Mouse (Mus musculus) frontal cortex, adult 2 months (tissue): Measurements from ENCODE around the gene Bahcc1. TPM values are rescaled to one million over a fixed set of nuclear protein-coding genes. Genes with fewer than 3 reads are reported as not detected.

Experiments used
- DNase-seq, 2 experiments: peaks; one replicate each; pipeline ENCODE4 v3.0.0; 2022; ENCODE audit warnings: low spot score in 1 of 2; ENCODE audit errors: extremely low spot score in 1 of 2
- polyA plus RNA-seq: library from polyadenylated mRNA; depleted of rRNA; stranded (reverse); fragments of >200 nt; gene quantifications from 2 replicates; pipeline ENCODE4 v1.2.3, GENCODE M21; 2012

The Bahcc1 gene
- polyA plus RNA-seq, 1 experiment: 16.9 TPM

DNA sequence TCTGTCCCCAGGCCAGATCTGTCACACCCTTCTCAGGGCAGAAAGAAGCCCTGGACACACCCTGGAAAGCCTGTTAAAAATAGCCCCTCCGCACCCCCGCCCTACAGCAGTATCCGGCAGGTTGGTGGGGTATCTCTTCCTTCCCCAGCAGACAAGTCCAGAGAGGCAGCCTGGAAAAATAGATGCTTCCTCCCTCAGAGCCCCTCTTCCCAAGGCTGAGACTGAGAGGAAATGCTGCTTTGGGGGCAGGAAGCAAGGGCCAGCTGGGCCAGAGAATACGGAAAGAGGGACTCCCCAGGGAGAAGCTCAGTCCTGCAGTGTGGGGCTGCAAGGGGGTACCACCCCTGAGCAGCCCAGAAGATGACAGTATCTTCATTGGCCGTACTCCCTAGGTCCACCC is 50.8 kb downstream of the Bahcc1 start:
- no peak for DNase-seq

DNA sequence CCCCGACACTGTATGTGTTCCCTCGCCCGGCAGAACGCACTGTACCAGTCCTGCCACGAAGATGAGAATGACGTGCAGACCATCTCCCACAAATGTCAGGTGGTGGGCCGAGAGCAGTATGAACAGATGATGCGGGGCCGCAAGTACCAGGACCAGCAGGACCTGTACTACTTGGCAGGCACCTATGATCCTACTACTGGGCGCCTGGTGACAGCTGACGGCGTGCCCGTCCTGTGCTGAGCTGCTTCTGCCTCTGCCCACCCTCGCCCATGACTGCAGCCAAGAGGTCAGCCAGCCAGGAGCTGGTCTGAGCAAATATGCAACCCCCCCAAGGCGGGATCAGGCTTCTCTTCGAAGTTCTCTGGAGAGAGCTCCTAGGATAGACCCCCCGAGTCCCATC is 56.9 kb downstream of the Bahcc1 start:
- DNase-seq: no peak

DNA sequence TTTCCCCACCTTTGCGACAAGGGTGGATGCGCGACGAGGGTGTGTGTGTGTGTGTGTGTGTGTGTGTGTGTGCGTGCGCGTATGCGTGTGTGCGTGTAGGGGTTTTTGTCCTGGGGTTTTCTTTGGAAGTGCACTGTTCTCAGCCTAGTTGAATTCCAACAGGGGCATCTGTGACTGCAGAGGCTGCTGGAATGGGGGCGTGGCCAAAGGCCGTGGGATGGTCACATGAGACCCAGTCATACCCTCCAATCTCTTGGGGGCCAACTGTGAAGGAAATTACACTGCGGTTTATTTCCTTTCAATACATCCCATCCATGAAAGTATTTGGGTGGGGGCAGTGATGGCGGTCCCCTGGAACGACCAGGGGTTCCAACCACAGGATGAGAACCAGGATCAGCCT is 57.5 kb downstream of the Bahcc1 start:
- no peak for DNase-seq

DNA sequence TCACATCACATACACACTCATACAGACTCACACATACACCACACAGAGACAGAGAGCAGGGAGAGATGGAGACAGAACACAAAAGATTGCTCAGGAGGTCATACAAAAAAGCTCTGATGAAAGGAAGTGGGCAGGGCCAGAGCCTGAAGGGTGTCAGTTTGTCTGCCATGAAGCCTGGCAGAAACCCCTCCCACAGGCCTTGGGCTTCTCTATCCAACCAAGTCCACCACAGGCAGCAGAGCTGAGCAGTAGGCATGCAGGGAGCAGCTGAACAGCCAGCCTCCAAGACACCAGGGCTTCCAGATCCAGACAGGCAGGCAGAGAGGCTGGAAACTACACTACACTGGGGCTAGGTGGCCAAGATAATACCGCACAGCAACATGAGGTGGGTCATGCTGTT is 61.0 kb downstream of the Bahcc1 start:
- no peak for DNase-seq

DNA sequence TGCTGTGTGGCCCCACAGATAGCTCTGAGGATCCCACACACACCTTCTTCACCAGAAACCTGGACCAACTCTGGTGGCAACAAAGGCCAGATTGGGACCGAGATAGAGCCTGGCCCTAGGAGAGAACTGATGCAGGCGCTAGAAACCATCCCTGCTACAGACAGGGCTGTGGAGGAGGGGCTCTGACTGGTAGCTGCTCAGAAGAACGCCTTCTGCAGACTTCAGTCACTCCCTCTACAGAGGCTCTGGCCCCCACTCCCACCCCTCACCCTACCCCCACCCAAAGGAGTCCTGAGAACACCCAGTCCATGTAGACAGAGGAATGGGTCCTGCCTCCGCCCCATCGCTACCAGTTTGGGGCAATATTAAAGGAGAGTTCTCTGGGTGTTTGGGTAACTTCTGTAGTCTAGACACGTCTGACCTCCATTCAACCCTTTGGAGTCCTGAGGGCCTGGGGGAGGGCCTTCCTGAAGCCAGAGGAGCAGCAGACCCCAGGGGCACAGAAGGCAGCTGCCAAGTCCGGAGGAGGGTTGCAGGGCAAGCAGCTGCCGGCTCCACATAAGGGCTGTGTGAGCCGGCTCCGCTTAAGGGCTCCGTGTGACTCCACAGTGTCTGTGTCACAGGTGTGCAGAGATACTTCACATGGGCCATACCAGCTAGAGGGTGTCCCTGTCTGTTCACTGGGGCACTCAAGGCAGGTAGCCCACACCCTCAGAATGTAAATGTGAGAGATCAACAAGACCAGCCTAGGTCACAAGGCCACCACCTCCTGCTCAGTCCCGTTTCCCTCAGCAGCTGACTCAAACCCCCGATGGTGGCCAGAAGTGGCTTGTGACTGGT is 63.8 kb downstream of the Bahcc1 start:
- DNase-seq: no peak

DNA sequence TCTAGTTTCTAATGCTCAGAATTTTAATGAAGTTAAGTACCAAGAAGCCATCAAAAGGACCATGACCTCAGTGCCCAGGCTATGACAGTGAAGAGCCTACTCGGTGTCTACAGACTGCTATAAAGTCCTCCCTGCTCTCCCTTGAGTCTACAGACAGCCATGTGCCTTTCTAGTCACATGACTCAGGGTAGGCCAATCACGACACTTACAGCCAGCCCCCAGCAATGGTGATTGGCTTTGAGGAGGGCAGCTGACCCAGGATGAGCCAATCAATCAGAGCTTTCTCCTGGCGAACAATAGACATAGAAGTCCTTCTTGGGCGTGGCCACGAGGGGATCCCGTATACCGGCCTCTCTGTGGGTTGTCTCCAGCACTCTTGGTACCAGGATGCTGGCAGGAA is 65.0 kb downstream of the Bahcc1 start:
- DNase-seq: no peak

DNA sequence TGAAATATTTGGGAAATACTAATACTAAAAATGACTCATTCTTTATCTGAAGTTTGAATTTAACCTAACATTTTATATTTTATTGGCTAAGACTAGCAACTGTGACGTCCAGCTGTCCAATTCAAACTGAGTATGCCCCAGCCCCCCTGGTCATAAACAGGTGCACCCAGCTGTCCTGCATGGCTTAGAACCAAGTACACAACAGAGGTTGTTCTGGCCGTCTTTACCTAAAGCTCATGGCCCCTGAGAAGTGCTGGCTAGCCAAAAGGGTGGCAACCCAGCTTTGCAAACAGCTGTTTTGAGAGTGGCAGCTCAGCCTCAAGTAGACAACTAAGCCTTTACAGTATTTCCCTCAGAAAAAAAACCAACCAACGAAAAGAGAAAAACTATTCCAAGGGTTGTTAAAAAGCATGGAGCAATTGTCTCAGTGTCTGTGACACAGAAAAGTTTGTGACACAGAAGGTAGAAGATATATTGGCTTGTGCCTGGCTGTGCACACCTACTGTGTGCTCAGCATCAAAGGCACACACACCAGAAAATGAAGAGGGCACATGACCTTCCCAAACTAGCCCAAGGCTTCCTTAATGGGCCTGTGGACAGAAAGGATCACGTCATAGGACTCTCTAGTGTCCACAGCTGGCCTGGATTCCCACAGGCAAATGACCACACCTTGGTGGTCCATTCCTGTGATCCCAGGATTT is 65.8 kb downstream of the Bahcc1 start:
- no peak for DNase-seq

DNA sequence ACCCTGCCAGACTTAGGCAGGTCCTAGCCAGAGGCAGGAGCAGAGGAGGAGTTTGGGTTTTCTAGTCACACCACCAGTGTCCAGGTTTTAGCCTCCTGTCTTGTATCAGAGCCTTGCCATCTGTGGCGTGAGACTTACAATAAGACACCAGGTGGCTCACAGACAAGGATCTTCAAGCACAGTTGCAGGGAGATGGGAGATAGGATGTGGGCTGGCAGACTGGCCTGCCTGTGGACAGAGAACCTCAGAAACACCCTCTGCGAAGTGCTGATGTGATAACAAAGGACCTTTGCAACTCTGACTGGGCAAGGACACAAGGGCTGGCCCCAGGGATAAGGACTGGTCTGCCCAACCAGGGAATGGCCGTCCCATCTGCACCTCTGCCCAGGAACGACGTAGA is 66.7 kb downstream of the Bahcc1 start:
- no peak for DNase-seq

DNA sequence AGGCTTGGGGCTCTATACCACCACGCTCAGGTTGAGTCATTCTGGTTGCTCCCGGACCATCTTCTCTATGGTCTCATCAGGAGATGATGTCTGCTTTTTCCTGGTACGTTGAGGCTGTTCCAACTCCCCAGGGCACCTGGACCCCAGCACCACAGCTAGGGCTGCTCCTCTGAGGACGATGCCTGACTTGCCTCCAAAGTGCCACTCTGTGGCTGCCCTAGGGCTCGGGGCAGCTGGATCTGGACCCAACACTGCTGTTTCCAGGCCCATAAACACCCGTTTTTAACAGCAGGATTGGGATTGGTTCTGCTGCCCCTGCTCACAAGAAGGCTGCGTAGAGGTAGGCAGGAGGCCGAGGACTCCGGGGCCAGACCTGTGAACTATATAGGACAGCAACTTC is 70.4 kb downstream of the Bahcc1 start:
- no peak for DNase-seq

DNA sequence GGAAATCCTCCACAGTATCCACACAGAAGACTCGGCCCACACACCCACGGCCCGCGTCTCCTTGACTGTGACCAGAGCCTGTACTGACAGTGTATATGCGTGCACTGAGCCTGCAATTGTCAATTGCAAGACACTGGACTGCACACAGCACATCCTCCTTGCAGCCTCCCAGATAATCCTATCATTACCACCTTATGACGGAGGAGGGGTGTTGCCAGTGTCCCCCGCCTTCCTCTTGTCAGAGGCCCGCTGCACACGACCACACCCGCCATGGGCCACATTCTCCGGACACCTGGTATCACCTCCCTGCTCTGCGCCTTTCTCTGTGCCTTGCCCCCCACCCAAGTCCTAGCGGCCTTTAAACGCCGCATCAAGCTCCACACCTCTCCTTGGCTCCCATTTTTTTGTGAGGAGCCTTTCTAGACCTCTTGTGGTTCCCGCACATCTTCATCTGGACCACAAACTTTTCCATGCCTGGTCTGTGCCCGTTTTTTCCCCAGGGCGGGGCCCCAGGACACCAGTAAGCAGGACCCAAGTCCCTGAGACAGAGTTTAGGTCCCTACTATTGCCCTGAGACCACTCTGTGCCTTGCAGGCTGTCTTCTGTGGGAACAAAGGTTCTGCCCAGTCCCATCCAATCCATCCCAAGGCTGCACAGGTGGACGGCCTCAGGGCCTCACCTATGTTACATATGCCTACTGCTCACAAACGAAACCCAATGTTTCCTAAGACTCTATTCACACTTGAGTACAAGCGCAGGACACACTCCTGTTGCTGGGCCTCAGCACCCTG is 71.0 kb downstream of the Bahcc1 start:
- DNase-seq: no peak

DNA sequence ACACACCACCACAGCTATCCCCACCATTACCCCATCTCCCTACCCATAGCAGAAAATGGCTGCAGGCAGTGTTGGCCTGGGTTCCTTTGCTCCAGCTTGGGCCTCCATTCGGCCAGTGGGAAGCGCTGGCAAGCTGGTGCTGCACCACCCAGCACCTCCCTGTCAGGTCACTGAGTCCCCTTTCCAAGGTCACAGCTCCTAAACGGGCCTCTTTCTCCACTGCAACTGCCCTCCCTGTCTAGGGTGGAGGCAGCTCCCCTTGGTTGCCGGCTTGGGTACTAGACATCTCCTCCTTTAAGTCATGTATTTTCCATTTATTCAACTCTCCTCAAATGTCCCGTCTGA is 71.6 kb downstream of the Bahcc1 start:
- DNase-seq: no peak

DNA sequence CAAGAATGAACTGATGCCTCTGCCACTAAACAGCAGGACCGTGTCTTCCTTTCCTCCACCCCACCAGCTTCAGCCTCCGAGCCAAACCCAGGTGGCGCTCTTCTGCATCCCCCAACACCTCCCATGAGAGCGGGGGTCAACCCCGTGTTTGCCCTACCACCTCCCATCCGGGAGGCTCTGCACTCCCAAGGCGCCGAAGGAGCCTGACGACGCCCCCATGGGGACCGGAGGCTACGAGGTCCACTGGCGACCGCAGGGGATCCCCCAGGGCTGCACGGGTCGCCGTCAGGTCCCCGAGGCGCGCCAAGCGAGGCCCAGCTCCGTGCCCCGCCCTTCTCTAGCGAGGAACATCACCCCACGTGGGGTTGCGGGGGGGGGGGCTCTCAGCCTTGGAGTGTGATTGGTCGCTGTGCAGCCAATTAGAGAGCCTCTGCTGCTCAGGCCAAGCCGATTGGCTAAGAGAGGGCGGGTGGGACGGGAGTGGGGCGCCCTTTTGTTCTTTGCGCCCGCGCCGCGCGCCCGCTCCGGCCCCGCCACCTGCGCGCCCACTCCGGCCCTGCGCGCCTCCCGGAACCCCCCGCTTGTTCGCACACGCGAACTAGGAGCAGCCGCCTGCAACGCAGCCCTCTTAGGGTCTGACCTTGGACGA is 72.3 kb downstream of the Bahcc1 start:
- DNase-seq: peak; percentile 58 to 81

DNA sequence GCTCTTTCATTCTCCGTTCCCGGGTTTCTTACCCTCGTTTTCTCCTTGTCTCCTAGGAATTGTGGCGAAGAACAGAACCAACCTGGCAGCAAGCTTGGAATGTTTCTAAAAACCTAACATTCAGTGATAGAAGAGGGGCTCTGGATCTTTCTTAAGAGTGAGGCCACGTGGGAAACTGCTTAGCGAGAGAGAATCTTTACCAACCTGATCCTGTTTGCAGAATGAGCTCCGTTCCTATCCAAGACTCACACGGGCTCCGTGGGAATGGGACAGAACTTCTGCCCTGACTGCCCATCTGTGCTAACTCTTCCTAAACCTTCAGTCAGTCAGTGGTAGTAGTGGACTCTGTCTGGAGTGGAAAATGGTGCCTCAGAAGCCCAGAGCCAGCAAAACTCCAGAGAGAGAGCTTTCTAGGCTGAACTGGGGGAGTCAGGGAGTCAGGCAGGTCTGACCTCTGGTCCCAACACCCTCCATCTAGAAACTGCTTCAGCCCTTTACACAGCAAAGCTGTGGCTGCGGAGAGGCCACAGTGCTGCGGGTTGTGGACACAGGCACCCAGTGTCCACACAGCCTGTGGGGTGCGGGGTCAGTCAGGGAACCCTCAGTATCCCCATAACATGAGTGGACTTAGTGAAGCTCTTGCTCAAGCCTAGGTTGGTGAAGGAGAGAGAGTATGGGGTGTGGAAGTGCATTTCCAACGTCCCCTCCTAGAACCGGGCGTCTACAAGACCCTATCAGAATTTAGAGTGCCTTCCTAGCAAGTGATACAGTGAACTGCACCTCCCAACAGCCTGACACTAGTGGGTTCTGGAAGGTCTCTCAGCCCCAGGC is 73.0 kb downstream of the Bahcc1 start:
- no peak for DNase-seq

DNA sequence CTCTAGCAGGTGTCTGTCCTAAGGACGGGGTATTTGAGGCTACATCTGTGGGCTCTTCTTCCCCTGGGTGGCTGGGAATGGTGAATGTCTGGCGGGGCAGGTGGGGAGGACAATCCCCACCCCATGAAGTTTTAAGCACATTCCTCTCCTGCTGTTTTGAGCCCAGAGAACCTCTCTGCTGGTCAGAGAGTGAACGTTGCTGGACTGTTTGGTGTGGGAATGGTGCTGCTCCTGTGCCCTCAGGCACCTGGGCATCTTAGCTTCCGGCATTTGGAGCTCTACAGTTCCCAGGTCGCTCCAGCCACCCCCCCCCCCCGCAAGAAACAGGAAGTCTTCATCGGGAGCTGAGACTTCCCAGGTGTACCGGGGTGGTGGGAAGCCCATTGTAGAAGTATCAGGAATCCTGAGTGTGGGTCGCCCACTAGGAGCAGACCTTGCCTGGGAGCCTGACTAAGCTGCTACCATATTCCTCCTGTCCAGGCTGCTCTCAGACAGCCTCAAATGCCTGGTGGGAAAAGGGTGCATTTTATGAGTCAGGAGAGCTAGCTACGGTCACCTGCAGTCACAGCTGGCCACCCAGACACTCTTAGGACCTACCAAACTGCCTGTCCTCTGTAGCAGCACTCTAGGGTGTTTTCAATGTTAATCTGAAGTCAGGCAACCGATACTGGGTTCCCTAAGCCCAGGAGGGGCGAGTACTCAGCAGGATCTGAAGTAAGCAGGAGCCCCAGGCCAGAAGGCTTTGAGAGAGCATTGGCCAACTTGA is 73.8 kb downstream of the Bahcc1 start:
- no peak for DNase-seq

DNA sequence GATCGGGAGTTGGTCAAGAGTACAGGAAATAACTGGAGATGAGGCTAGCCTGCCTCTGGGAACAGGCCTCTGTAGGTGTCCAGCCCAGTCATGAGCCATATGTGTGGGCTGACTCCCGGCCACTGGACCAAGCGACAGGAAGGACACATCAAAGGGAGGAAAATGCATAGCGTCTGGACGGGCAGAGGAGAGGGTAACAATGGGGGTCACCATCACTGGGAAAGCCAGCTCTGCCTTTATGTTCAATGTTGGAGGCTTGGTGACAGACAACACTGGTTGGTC is 74.3 kb downstream of the Bahcc1 start:
- no peak for DNase-seq

DNA sequence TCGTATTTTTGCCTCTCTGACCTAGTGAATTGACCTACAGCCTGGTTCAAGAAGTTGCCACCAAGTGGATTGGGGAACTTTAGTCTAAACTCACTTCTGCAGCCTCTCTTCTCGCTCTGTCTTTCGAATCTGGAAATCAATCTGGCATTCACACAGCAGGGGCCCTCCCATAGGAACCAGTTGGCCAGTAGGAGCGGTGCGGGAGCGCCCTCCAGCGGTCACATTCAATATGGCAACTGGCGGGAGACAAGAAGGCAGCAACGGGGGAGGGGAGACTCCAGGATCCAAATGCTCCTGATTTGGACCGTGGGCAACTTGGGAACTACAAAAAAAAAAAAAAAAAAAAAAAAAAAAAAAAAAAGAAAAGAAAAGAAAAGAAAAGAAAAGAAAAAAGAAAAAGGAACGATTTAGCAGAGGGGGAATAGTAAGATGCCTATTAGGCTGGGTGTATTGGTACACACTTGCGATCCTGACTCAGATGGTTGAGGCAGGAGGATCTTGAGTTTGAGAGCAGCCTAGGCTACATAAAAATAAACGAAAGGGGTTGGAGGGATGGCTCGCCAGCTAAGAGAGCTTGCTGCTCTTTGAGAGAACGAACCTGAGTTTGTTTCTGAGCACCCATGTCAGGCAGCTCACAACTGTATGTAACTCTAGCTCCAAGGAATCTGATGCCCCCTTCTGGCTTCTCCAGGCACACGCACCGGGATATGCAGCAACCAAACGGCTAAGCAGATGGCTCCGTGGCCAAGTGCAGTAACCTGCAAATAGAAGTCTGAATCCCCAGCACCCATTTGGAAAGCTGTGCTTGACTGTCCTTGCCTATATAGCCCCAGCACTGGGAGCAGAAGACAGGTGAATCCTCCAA is 75.1 kb downstream of the Bahcc1 start:
- DNase-seq: peak; percentile 85 to 99

DNA sequence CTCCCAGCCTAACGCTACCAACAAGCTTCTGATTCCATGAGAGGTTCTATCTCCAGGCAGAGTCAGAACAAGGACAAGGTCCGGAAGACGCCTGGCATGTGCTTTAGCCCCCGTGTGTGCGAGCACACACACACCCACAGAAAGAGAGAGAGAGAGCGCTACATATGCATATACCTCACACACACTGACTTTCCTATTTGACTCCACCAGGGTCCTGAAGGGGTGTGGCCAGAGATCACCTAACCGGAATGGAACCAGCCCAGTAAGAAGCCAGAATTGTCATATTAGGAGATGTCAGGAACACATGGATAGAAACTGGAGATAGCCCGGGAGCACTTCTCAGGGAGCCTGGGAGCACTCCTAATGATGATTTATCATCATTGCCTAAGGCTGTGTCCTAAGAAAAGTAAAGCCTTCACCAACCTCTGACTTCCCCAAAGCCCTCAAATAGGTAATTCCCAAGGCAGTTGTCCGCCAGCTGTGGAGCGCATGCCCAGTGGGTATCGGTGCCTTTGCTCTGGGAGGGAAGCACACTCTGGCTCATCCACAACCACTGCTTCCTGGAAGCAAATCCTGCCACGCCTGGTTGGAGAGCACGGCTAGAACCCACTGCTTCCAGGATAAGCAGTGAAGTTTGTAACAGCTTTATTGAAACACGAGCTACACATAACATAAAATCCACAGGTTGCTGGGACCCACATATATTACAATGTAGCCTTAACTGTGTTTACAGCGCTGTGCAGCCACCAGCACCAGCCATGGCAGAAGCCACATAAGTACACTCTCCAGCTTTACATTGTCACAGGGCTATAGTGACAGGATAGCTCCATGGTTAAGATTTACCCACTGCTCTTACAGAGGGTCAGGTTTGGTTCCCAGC is 75.9 kb downstream of the Bahcc1 start:
- DNase-seq: no peak

DNA sequence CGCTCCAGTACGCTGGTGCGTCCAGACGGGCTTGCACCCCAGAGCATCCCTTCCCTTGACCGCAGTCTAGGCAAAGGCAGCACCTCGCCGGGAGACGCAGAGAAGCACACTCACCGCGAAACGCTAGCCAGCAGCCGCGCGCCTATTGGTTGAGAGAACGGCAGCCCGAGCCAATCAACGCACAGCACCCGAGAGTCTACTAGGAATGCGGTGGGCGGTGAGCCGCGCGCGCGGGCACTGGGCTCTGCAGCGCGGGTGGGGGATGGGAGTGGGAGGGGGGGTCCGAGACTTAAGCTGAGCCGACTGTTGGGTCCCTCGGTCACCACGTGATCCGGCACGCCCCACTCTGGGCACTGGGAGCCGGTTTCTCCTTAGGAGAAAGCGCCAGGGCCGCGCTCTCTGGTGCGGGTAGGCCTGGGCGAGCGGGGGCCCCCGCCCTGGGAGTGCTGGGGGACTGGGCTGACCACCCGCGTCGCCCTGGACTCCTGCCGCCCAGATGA is 78.1 kb downstream of the Bahcc1 start:
- peak; percentile 87 to 96 for DNase-seq
